Mouse (Mus musculus): ENCODE data around the gene Cacna2d1.

Cacna2d1 gene

DNA sequence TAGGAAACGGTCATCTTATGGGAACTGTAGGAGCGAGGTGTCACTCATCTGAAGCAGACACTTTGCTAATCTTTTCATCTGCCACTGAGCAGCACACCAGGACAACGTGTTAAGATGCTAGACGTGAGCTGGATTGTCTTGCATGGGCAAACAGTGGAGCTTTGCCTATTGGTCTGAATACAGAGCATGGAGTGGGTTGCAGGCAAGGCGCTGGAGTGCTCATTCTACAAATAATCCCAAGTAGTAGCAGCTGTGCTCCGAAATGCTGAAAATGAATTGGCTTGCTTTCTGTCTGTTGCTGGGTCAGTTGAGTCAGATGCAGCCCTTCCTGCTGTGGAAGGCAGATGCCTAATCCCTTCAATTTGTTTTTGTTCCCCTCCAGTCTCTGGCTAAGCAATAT is 330.9 kb downstream of the Cacna2d1 start:
- no peak for DNase-seq (ENCODE audit: low spot score in 2 of 2)

DNA sequence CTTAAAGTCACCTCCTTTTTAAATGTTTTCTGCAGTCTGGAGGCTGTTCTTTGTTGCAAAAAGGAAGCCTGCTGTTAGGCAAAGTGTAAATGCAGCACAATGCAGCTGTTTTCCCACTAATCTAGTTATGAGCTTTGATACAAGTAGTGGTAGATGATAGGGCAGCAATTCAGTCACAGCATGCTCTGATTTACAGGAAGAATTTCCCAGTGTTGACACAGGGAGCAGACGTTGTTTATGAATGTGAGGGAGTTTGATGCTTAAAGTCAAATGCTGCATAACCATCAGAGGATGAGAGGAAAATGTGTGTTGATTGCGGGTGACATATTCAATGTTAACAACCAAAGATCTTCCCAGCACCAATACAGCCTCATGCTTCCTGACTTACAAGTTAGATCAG is 342.6 kb downstream of the Cacna2d1 start:
- no peak for DNase-seq (ENCODE audit: low spot score in 2 of 2)

- DNase-seq (ENCODE audit: low spot score in 2 of 2), result no peak
Observed at GRCm38 (mm10) chr5:16281229-16281628, 346.7 kb downstream of the Cacna2d1 start.

DNA sequence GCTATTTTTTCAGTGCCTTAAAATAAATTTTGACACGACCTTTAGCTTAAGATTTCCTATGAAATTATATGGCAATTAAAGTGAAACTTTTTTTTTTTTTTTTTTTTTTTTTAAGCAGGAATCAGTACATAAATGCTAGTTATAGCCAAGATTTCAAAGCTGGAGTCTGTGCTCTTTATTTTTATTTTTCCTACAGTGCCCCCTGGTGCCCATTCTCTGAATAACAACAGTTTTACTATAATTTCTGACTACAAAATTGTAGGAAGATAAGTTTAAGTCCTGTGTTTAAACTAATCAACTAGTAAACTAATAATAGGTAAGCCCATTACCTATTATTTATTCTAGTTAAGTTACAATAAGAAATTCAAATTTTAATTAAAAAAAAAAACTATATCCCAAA is 358.7 kb downstream of the Cacna2d1 start:
- no peak for DNase-seq (ENCODE audit: low spot score in 2 of 2)

- no peak for DNase-seq (ENCODE audit: low spot score in 2 of 2)
Observed at GRCm38 (mm10) chr5:16293825-16294224, 359.3 kb downstream of the Cacna2d1 start.

- no peak for DNase-seq (ENCODE audit: low spot score in 2 of 2)
Observed at GRCm38 (mm10) chr5:16294708-16295107, 360.2 kb downstream of the Cacna2d1 start.

DNA sequence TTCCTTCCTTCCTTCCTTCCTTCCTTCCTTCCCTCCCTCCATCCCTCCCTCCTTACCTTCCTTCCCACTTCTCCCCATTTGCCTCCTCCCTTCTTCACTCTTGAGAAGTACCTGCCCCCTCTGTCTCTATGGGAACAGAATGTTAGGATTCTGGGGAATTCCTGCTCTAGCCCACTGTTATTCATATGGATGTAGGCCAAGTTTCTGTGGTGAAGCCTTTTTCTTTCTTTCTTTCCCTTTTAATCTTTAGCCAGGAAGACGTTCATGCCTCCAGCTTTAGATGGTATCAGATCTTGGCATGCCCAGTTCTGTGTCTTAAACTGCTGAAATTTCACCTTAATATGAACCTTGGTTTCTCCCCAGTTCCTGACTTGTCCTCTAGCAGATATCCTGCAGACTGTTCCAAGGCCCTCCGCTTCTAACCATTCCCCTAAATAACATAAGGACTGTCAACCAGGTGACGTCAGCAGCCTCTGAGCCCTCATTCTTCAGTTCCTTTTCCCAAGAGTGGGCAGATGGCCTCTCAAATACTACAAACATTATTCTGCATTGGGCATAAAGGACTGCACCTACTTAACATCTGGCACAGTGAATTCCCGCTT is 362.8 kb downstream of the Cacna2d1 start:
- DNase-seq (ENCODE audit: low spot score in 2 of 2), result no peak

DNA sequence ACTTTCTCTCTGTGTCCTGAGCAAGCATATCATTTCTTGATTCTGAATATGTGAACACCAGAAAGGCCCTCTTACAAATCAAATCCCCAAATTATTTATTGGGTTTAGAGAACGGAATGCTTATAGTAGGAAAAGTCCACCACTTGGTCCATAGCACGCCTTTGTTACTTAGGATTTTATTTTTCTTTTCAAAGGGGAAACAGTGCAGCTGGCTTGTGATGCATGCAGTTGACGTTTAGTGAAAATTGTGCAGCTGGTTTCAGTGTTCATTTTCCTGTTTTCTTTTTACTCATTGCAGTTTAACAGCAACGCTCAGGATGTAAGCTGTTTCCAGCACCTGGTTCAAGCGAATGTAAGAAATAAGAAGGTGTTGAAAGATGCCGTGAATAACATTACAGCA is 365.1 kb downstream of the Cacna2d1 start:
- DNase-seq (ENCODE audit: low spot score in 2 of 2), result no peak

DNA sequence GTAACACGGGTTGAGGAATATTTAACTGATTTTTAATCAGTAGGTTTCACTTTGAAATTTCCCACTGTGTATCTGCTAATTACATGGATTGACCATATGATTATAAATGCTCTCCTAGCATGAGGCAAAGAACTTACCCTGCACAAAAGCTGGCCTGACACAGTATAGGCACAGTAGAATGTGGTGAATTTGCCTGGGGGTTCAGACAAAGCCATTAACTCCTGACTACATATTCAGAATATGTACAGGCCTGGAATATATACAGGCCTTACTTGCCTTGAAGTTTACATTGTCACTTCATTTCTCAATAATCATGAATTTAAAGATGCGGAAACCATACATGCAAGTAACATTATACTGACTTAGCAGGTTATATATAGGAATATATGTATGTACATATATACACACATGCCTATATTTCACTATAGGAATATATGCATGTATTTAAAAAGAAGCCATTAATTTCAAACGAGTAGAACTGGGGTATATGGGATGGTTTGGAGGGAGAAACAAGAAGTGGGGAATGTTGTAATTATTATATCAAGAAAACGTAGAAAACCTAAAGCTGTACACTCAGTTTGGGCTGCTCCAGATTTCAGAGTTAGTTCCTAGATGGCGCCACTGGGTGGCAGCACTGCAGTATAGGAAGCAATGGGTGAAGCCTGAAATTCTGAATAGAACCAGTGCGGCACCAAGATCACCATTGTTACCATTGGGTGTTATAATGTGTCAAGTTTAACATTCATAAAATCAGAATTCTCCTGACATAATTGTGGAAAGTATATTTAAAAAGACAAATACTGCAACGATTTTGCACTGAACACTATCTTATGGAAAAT is 374.9 kb downstream of the Cacna2d1 start:
- no peak for DNase-seq (ENCODE audit: low spot score in 2 of 2)

GRCm38 (mm10) chr5:16314242-16314641 is 379.8 kb downstream of the Cacna2d1 start:
- DNase-seq (ENCODE audit: low spot score in 2 of 2), result no peak

GRCm38 (mm10) chr5:16315983-16316390 is 381.5 kb downstream of the Cacna2d1 start:
- no peak for DNase-seq (ENCODE audit: low spot score in 2 of 2)

DNA sequence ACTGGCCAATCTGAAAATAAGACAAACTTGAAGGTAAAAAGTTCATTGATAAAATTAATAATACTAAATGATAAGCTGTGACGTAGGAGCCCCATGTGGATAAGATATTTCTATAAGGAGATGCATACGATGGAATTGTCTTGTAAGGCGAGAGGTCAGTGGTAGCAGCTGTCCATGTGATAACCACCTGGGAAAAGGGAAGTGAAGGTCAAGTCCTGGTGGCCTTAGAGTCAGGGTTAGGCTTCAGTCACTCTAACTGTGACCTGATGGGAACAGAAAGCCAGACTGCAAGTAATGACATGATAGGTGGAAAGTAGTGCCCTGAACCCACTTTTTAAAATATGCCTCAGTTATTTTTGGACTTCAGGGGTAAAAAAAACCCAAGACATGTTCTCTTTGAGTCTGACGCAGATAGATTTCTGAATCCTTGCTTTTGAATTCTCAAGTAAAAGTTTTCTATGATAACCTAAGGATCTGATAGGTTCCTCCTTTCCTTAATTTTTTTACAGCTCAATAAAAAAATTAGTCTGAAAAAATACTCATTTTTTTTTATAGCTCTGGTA is 383.3 kb downstream of the Cacna2d1 start:
- DNase-seq (ENCODE audit: low spot score in 2 of 2), result no peak

GRCm38 (mm10) chr5:16326610-16327009 is 392.1 kb downstream of the Cacna2d1 start:
- DNase-seq (ENCODE audit: low spot score in 2 of 2), result no peak

GRCm38 (mm10) chr5:16345393-16345792 is 410.9 kb downstream of the Cacna2d1 start:
- no peak for DNase-seq (ENCODE audit: low spot score in 2 of 2)

GRCm38 (mm10) chr5:16355816-16356215 is 421.3 kb downstream of the Cacna2d1 start:
- DNase-seq (ENCODE audit: low spot score in 2 of 2), result no peak

DNA sequence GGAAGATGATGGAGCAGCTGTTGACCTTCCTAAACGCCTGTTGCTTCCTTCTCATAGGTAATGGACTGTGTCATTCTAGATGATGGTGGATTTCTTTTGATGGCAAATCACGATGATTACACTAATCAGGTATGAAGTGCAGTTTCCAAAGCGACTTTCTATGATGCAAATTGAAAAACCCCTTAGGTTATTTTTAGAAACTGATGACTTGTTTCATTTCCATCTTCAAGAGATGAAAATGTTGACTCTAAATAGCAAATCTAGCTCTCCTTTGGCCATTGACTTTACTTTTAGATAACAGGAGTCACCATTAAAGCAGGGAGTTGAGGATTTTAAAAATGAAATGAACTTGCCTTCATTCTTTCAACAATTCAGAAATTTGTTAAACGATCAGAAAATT is 423.2 kb downstream of the Cacna2d1 start:
- DNase-seq (ENCODE audit: low spot score in 2 of 2), result no peak

DNA sequence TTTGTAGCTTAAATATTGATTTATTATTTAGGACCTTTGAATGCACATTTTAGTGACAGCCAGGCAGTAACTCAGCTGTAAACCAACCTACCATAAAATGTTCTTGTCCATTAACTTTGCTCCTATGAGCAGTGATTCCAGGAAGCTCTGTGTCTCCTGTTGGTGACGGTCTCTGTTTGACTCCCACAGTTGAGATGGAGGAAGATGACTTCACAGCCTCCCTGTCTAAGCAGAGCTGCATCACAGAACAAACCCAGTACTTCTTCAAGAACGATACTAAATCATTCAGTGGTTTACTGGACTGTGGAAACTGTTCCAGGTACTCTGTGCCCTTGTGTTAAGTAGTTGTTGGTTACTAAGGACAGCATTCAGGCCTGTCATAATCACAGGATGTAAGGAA is 427.6 kb downstream of the Cacna2d1 start:
- DNase-seq (ENCODE audit: low spot score in 2 of 2), result no peak

DNA sequence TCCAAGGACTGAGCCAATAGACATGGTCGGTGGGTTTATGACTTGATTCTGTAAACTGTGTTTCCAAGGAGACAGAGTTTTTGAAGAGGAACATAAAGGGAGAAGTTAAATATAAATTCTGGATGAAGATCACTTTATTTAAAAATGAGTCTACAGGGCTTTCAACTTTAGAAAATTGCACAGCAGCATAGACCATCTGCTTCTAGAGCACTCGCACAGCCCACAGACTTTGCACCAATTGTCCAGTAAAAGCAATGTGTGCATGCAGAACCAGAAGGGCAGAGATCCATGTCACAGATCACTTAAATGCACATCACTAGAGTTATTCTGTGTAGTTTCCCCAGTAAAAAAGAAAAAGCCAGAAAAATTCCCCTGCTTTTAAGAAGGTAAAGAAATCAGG is 428.7 kb downstream of the Cacna2d1 start:
- no peak for DNase-seq (ENCODE audit: low spot score in 2 of 2)

DNA sequence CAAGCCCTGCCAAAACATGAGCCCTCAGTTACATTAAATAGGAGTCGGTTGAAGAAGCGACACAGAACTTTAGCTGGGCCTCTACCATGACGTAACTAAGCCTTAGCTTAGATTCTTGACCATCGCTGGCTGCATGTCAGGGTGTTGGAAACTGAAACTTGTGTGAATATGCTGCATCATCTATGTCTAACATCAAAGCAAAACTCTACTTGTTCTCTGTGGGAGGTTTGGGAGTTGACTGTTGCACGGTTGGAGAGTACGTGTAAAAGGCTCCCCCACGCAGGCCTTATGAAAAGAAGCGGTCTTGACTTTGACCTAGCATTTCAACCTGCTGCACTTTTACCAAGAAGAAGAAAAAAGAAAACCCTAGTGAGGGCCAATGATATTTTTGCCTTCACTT is 436.2 kb downstream of the Cacna2d1 start:
- no peak for DNase-seq (ENCODE audit: low spot score in 2 of 2)

- DNase-seq (ENCODE audit: low spot score in 2 of 2), result no peak
Observed at GRCm38 (mm10) chr5:16373966-16374365, 439.5 kb downstream of the Cacna2d1 start.

DNA sequence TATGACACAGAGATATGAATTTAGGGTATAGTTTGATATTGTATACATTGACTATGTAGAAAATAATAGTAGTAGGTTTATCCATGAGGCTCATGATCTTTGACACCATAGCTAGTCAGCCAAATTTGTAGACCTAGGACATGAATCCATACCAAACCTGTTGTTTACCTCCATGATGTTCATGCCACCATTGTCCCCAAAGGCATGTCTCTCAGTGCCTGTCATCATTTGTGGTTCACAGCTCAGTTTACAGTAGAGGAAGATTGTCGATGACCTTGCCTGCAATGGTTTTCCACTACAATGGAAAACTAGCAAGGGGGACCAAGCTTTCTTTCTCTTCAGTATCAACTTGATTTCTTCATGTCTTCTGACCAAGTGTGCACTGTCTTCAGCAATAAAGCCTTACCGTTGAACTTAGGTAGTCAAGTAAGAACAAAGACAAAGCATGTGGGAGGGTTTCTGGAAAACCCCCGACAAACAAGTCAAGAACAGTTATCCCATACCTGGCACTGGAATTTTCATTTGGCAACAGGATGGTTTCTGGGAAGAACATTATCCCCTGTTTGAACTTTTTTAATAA is 441.9 kb downstream of the Cacna2d1 start:
- no peak for DNase-seq (ENCODE audit: low spot score in 2 of 2)

DNA sequence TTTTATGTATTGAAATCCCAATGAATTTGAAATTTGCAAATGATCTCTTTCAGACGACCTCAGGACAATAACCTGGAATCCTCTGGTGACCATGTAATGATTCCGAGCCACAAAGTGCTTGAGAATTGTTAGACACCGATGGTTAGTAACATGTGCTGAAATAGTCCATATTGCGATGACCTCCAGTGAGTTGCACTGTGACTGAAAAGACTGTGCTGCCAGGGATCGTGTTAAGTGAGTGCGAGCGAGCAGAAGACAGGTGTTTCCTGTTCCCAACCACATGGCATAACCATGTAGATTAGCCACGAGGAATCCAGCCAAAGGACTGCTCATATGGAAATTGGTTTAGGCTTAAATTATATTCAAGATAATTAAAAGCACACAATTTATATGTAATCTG is 475.5 kb downstream of the Cacna2d1 start:
- DNase-seq (ENCODE audit: low spot score in 2 of 2), result no peak

GRCm38 (mm10) chr5:16414693-16415092 is 480.2 kb downstream of the Cacna2d1 start:
- DNase-seq (ENCODE audit: low spot score in 2 of 2), result no peak
